Mouse (Mus musculus) R1 (cell line): ENCODE data around the gene Hnrnpul1.
"Not testable (repeated sequence)": the region's sequence is repeated elsewhere in the genome, so short reads cannot be mapped to it uniquely, and the experiment has no call there.

Experiments
- DNase-seq: peaks from one replicate; pipeline ENCODE4 v3.0.0-alpha.2; 2018; ENCODE audit warnings: low read depth, low spot score

Gene Hnrnpul1

DNA sequence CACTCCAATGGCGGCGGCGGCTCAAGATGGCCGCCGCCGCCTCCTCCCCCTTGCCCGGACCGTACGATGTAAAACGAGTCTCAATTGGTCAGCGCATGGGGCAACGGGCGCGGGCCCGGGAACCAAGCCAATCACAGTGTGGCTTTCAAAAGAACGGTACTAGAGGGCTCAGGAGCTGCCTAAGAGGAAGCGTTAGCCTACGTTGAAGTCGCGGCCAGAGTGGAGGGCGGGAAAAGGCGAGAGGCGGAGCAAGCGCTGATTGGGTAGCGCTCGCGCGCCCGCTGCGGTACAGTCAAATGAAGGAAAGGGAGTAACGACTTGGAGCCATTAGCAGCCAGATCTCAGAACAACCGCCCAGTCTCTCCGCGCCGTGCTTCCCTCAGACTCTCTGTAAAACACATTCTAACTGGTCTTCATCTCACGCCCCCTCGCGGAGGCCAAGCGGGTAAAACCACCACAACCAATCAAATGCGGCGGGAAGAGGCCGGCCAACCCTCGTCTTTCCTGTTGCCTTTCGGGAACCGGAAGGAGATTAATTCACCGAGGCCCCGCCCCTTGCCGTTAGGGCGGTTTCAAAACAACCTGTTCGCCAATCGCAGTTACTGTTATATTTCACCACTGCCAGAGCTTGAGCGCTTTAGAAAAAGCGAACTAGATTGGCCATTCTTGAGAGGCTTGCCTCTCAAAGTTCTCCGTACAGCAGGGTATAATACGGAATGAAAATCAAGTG, at the start of gene Hnrnpul1:
Hnrnpul1 (minus strand) TSS at position 20 of the 730 bp plus-strand sequence.
- DNase-seq, result peak; percentile 100

DNA sequence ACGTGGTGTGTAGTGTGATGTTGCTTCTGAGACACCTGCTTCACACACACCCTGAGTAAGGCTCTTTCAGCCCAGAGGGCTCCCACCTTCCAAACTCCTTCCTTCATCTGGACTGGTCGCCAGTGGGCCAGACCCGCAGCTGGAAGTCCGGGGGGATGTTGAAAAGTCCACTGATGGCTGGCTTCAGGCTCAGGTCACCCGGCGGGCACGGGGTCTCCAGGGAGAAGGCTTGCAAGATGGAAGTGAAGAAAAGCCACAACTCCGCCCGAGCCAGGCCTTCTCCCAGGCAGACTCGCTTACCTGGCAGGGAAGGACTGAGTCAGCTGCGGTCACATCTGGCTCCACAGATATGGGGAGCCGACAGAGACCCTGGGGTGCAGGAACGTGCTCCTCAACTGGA, 48.9 kb upstream of the Hnrnpul1 start:
- DNase-seq, result no peak

DNA sequence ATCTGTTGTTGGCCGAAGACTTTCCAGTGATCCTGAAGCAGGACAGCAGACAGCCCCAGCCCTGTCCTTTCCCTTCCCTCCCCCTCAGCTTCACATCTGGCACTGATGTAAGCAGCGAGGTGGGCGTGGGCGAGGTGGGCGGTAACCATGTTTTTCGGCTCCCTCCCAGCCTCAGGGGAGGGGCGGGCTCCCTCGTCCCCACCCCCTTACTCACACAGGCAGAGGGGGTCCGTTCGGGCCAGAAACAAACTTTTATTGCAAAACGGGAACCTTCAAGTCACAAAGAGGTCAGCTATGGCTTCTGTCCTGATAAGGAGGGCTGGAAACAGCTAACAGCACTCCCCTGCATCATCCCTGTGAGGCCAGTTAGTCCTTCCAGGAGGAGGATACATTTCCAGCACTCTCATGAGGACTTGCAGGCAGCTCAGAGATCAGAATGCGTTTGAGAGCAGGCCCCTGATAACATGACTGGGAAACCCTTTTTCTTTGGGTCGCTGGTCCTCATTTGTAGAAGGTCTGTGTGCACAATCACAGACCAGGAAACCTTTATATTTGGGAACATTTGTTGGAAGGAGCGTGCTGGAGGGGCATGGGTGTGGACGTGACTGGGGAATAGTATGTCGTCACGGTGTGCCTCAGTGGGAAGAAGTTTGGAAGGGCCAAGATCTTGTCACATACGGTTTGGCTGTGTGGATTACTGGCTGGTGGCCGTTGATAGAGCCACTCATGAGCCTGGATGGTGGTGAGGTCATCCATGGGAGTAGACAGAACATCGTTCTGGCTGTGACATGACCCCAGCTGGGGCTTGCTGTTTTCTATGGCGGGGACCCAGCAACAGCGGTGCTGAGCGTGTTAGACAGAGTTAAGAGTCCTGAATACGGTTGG, 47.9 kb upstream of the Hnrnpul1 start:
- DNase-seq, result peak; percentile 79

DNA sequence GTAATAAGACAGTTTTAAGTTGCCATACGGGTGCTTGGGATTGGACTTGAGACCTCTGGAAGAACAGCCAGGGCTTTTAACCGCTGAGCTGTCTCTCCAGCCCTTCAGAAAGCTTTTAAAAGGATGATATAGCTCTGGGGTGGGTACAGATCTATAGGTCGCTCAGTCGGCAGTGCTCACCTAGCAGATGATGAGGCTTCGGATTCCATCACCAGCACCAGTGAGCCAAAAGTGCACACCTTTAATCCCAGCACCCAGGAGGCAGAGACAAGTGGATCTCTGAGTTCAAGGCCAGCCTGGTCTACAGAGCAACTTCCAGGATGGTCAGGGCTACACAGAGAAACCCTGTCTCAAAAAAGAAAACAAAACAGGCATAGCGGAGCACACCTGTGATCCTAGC, 46.5 kb upstream of the Hnrnpul1 start:
- DNase-seq, result no peak

DNA sequence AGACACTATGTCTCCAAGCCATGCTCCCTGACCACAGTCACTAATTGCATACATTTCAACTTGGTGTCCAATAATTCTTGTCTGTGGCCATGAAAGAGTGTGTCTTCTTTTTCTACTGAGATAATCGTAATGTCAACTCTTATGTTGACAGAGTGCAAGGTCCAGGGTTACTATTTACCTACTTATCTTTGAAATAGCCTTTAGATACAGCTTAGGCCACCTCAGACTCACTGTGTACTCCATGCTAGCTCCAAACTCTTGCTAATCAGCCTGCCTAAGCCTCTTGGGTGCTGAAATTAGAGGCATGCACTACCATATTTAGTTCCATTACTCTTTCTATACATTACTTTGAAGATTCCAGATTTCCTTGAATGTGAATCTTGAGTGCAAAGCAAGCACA, 44.8 kb upstream of the Hnrnpul1 start:
- DNase-seq, result no peak

DNA sequence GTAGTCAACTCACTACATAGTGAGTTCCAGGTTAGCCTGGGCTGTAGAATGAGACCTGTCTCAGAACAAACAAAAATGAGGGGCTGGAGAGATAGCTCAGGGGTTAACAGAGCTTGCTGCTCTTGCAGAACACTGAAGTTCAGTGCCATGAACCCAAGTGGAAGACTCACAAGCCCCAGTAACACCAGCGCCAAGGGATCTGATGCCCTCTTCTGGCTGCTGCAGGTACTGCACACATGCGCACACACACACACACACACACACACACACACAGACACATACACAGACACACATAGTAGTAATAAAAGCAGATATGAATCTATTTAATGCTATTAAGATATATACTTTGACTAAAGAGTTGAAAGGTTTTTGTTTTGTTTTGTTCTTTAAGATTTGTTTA, 44.0 kb upstream of the Hnrnpul1 start:
- peak; percentile 59 for DNase-seq

DNA sequence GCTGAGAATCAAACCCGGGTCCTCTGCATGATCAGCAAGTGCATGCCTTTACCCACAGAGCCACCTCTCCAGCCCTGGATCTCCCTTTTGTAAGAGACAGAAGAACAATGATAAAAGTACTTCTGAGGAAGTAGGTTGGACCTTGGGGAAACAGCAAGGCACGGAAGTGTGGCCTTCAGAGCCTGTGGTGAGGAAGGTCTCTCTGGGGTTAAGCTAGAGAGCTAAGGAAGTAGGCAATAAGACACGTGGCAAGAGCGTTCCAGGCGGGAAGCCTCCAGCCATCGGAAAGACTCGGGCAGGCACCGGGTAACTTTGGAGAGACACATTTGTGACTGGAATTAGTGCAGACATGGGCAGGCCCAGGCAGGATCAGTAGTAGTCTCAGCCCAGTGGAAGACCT, 40.2 kb upstream of the Hnrnpul1 start:
- peak; percentile 29 for DNase-seq

DNA sequence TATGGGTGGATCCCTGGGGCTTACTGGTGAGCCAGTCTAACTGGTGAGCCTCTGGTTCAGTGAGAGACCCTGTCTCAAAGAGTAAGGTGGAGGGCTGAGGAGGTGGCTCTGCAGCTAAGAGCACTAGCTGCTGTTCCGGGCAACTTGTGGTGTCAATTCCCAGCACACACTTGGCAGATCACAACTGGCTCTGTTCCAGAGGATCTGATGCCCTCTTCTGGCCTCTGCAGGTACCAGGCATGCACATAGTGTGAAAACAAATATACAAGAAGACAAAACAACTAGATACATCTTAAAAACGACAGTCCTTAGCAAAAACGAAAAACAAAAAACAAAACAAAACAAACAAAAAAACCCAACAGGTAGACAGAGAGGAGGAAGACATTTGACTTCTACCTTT, 39.1 kb upstream of the Hnrnpul1 start:
- DNase-seq, result peak; percentile 70

DNA sequence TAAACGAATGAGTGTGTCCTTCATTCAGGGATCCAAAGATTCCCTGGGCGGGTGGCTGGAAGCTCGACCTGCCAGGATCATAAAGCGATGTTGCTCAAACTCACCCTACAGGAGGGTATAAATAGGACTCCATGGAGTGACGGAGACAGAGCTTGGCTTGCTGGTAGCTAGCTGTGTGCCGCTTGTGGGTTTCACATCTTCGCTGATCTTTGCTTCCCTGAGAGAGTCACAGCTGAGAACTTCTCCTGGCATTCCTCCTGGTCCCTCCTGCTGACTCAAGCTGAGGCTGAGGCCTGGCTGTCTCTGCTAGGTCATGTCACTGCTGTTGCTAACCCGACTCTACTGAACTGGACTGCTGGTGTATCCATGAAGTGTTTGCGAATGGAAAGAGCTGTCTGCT, 38.4 kb upstream of the Hnrnpul1 start:
- DNase-seq, result not testable (repeated sequence)

DNA sequence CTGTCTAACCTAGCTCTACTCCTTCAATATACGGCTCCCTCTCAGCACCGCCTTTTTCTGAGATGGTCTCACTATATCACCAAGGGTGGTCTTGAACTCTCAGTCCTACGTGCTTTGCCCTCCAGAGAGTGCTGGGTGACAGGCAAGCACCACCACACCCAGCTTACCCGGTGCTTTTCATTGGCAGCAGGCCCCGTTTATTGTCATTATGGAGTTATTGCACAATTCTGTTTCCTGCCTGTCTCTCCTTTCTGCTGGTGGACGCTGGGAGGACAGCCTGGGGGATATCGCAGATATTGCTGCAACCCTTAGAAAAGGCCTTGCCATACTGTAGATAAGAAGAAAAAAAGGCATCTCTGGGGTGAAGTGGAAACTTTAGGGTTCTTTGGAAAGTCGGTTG, 36.1 kb upstream of the Hnrnpul1 start:
- DNase-seq, result no peak

DNA sequence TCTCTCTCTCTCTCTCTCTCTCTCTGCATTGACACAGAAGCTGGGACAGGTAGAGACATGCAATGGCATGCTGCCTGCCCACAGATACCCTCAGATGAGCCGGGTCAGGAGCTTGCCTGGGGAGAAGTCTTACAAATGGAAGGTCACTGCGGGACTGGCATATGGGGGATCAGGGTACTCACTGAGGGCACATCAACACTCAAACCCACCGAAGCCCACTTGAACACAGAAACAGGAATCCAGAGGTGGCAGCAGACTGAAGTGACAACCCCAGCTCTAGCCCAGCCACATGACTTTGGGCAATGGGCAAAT, 34.5 kb upstream of the Hnrnpul1 start:
- no peak for DNase-seq

DNA sequence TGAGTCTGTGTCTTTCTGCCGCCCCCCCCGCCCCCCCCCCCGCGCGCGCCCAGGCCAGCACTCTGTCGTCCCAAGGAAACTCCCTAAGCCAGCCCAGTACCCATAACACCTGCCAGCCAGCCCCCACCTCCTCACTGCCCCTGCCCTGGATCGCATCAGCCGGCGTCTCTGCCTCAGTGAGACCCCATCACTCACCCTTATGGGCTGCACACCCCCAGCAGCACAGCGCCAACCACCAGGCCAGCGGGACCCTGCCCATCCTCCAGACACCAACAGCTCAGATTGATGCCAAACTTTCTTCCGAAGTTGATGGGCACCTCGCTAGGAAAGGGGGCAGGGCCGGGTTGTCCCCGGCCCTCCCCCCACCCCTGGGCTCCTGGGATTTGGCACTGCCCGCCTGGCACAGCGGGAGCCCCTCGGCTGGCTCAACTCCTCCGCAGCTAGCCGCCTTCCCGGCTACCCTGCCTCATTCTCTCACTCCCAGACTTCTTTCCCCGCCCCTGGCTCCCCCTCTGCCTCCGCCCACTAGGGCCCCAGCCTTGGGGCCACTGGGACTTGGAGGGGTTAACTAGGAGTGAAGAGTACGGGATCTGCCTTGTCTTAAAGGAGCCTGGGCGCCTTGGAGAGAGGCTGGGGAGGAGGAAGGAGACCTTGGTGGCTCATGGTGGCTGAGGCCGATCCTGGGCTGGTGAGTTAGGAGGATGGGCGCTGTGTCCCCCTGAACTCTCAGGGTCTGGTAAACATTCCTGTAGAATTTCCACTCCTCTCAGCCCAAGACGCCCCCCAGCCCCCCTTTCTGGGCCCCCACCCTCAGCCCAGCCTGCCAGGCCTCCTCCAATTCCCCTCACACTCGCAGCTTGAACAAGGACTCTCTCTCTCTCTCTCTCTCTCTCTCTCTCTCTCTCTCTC, 33.9 kb upstream of the Hnrnpul1 start, which contains the start of gene Axl:
Axl (minus strand) TSS at position 486 of the 909 bp plus-strand sequence.
- DNase-seq, result peak; percentile 58

DNA sequence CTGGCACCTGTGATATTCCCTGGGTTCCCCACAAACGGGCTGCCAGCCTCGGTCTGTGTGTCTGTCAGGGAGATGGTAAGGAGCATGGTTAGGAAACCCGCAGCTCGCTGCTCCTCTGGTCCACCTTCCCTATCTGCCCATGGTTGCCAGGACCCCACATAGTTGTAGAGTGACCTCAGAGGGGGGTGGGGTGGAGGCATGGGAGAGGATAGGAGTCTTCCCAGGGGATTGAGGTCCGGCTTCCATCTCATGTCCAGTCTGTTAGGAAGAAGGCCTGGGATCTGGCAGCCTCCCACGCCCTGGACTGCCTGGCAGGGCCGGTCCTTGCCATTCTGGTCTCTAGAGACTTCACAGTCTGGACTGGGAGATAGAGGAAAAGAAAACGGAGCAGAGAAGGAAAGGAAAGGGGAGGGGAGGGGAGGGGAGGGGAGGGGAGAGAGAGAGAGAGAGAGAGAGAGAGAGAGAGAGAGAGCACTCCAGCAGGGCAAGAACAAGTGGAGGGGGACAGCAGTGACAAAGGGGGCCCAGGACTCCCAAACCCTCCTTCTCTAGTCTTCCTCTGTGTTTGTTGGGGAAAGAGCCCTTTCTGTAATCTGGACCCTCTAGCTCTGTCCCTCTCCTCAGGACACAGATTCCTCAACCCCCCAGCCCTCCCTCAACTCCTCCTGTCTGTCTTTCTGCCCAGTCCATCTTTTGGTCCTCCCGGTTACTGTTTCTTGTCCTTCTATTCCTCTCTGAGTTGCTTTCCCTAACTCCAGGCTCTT, 33.1 kb upstream of the Hnrnpul1 start:
- no peak for DNase-seq

DNA sequence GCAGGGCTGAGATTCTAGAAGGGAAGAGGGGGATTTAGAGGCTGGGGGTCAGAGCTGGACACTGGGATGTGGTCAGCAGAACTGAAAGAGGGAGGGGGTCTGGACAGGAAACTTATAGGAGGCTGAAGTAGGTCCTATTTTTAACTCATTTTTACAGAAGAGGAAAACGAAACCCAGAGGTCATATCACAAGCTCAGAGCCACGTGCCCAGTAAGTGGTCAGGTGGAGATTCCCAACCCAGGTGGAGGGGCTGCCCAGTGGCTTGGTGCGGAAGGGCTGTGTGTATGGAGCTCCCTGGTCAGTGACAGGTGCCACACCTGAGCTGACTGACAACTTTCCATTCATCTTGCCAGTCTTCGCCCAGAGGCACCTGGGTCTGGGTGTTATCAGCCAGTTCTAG, 32.4 kb upstream of the Hnrnpul1 start:
- DNase-seq, result no peak

DNA sequence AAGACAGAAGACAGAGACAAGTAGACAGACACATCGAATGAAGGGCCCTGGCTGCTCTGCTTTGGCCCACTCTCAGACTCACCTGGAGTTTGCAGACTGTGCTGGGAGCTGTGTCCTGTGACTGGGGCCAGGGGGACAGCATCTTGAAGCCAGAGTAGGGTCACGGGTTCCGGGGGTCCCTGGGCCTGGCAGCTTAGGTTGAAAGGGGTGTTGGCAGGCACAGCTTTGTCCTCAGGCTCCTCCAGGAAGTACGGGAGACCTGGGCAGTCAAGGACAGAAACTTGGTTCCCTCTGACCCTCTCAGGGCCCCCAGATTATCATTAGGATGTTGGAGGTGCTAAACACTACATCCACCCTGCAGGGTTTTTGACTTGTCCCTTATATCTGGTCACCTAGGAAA, 31.2 kb upstream of the Hnrnpul1 start:
- DNase-seq, result no peak

DNA sequence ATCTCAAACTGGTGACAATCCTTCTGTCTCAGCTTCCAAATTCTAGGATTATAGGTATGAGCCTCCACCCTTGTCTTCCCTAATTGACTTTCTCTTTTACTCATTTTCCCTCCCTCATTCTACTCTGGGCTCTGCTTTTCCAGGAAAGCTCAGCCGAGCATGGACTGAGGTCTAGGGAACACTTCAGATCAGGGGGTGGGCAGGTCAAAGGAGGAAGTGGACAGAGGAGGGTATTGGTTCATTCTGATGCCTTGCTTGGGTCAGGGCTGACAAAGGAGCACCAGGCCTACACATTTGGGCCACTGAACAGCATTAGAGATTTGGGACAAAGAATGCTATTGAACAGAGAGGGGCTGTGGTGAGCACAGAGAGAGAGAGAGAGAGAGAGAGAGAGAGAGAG, 30.3 kb upstream of the Hnrnpul1 start:
- DNase-seq, result no peak

DNA sequence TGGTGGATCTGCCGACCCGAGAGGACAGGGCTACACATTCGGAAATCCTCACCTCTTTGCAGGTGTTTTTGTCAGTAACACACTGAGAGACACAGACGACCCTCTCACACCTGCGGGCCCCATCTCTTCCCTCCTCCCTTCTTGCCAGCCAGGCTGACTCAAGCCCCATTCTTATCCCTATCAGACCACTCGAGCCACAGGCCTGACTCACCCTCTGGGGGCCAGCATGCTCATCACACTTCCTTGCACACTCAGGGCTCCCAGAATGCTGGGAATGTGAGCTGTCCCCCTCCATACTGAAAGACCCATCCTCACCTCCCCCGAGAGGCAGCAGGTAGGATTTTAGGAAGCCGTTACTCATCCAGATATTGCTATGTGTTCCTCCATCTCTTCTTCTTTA, 29.2 kb upstream of the Hnrnpul1 start:
- no peak for DNase-seq

DNA sequence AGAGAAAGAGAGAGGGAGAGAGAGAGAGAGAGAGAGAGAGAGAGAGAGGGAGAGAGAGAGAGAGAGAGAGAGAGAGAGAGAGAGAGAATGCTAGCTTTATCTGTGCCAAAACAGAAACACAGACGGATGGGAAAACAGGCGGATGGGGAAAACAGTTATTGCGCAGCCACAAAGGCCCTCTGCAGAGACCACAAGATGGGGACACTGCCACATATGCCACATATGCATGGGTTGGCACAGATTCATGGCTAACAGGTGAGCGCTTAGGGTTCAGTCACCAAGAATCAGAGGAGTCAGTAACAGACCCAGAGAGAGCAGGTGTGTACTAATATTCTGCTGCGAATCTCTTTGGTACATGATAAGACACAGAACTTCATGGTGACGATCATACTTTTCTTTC, 28.2 kb upstream of the Hnrnpul1 start:
- no peak for DNase-seq

DNA sequence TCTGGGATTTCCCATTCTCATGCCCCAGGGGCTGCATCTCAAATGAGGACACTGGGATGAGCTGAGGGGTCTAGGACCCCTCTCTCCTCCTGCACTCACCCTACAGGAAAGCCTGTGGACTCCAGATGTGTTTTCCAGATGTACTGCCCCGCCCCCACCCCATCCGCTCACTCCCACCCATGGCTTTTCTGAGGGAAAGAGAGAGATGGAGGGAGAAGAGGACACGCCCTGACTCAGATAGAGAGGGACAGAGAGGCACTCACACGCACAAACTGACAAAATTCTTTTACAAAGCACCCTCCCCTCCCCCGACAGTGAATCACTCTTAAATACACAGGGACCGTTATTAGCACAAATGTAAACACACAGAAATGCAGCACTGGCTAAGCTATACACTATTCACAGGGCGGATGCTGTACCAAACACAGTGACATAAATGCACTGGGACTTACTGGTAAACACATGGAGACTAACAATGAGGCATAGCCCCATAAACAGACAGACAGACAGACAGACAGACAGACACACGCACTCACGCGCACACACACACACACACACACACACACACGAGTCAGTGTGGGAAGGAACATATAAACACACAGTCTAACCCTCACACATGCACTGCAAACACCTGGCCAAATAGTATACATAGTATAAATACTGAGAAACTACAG, 27.5 kb upstream of the Hnrnpul1 start:
- peak; percentile 59 for DNase-seq

DNA sequence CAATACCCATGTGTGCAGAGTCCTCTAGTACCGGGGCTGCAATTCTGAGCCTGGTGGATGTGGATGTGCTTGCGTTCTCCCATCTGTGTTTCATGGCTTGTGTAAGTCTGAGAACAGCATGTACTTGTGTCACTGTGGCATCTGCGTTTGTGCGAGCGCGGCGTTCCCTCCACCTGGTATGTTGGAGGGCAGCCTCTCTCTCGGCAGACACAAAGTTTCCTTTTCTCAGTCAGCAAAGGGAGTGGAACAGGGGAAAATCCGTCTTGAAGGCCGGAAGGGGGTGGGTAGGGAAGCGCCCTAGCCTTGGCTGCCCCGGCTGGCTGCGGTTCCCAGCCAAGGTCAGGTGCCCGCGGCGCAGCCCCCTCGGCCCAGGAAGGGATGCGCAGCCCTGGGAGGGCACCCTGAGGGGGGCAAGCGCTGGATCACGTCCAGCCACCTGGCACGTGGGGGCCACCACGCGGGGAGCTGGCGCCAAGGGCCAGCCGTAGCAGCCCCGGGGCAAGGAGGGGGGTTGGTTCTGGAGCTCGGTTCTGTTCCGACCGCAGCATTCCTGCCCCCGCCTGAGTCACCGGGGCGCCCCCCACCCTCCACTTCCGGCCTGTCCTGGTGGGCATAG, 26.9 kb upstream of the Hnrnpul1 start:
- peak; percentile 30 for DNase-seq
